Mouse (Mus musculus) brain, embryonic 18.5 days (tissue): ENCODE measurements at regions not wholly inside any gene's neighbourhood (a gene's known extent, or its start where the extent isn't known, plus 50 kb on each side); places are given as distances from the start of the nearest gene placed in this dataset.
"Not testable (repeated sequence)": the region's sequence is repeated elsewhere in the genome, so short reads cannot be mapped to it uniquely, and the experiment has no call there.

Experiments used
- DNase-seq: peaks from one replicate; pipeline ENCODE4 v3.0.0-alpha.2; 2012; ENCODE audit warnings: low read depth, low spot score

DNA sequence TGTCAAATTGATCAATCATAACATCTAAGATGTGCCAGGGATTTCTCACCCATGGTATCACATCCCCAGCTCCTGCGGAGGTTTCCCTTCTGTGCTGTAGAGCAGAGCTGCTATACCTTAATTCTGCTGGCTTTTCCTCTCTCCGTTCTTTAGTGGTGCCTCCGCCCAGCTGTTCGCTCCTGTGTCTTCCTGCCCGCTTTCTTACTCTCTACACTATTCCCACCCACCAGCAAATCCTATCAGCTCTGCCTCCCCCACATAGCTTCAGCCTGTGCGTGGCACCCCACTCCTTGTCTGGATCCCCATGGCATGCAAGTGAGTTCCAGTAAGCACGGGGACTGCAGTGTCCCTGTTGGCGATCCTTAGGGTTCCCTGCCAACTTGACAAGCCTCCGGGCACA, 204.0 kb upstream of the Hs6st1 start:
- DNase-seq: no peak

GRCm38 (mm10) chr1:35865263-35865662, 202.9 kb upstream of the Hs6st1 start:
- DNase-seq: no peak

DNA sequence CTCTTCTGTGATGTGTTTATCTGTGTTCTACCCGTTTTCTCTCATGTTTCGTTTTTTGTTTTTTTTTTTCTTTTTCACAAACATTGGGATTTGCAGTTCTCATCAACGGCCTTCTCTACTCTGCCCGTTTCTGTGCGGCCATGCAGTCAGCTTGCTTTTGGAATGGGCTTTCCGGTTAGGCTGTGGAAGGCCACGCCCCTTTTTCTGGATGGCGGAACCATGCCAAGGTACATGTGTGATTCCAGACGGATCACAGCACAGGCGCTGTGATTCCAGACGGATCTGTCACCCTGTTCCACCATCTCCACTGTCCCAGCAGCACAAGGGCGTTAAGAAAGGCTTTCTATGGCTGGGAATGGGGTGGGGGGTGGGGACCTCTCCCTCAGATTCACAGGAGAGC, 201.6 kb upstream of the Hs6st1 start:
- no peak for DNase-seq

- DNase-seq: peak; percentile 80
These were observed 198.6 kb upstream of the Hs6st1 start for GRCm38 (mm10) chr1:35869381-35870143.

DNA sequence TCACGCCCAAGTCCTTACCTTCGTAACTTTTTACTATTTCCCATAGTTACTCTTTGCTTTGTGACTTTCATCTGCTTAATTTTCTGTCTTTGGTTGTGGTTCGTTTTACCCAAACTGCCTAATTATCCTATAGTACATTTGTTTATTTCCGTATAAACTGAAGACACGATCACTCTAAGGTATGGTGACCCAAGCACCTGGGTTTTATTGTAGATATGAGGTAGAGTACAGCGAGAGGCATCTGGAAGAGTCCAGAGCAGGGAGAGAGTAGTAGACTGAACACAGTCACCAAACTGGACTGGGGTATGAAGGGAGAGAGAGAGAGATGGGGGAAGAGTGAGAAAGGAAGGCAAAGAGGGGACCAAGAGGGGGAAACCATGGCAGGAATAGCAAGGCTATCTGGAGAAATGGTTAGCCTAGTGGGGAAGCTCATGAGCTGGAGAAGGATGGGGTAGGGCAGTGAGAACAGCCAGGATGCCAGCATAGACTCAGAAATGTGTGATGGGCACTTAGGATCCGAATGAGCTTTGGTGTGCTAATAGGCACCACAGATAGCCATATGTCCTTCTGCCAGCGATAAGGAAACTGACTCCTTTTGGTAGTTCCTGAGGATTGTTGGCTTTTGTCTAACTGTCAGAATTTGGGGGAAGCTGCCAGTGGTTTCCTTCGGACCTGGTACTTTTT, 197.9 kb upstream of the Hs6st1 start:
- DNase-seq: no peak

DNA sequence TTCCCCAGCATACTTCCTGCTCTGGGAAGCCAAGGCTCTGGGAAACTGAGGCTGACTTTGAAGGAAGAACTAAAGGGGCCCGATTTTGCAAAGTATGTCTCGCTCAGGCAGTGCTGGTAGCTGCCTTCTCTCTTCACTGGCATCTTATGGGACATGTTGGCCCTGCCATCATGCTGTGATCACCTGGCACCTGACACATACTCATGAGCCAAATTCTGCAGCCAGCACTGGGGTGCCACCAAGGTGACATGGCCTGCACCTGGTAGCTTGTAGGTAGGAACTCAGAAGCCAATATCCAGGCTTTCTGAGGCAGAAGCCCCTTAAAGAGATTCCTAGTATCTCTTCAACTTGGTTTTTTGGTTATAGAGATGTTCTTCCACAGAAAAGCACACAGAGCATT, 195.2 kb upstream of the Hs6st1 start:
- no peak for DNase-seq

DNA sequence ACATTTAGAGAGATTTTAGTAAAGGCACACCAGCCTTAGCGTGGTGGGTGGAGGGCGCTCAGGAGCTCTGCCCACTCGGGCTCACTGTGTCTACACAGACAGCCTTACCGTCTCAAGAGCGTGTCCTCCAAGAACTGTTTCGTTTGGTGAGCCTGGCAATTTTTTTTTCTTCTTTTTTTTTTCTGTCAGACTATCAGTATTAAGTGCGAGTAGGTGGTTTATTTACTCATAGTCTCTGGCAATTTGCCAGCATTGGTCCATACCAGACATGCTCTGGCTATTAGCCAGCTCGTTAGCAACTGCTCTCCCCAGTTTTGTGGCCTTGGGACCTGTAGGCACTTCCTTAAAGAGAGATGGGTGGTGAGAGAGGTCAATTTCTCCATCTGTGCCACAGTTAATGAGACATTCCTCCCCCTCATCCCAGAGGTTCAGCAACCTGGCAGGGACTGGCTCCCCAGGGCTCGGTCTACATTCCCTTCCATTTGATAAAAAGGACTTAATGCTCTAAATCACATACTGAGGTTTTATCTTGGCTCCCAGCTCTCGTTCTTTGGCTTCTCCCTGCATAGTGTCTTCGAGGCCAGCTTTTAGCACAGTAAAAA, 192.9 kb upstream of the Hs6st1 start:
- DNase-seq: no peak

DNA sequence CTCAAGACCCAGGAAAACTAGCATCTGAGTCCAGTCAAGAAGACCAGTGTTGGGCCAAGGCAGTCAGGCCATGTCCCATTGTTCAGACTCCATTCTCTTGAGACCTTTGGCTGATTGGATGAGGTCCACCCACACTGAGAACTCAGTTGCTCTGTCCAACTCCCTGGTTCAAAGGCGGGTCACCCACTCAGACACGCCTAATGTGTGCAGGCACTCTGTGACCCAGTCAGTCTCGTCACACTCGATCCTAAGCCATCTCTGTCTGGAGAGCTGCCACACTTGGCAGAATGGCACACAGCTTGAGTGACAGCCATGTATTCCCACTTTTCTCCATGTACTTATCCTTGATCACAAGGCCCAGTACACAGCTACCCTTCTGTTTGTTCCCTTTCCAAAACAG, 189.8 kb upstream of the Hs6st1 start:
- no peak for DNase-seq

- peak; percentile 62 for DNase-seq
These were observed 188.7 kb upstream of the Hs6st1 start for GRCm38 (mm10) chr1:35879388-35880093.

- DNase-seq: no peak
These were observed 187.5 kb upstream of the Hs6st1 start for GRCm38 (mm10) chr1:35880562-35881265.

GRCm38 (mm10) chr1:35881521-35881920, 186.7 kb upstream of the Hs6st1 start:
- no peak for DNase-seq

GRCm38 (mm10) chr1:35882101-35882500, 186.1 kb upstream of the Hs6st1 start:
- DNase-seq: no peak

DNA sequence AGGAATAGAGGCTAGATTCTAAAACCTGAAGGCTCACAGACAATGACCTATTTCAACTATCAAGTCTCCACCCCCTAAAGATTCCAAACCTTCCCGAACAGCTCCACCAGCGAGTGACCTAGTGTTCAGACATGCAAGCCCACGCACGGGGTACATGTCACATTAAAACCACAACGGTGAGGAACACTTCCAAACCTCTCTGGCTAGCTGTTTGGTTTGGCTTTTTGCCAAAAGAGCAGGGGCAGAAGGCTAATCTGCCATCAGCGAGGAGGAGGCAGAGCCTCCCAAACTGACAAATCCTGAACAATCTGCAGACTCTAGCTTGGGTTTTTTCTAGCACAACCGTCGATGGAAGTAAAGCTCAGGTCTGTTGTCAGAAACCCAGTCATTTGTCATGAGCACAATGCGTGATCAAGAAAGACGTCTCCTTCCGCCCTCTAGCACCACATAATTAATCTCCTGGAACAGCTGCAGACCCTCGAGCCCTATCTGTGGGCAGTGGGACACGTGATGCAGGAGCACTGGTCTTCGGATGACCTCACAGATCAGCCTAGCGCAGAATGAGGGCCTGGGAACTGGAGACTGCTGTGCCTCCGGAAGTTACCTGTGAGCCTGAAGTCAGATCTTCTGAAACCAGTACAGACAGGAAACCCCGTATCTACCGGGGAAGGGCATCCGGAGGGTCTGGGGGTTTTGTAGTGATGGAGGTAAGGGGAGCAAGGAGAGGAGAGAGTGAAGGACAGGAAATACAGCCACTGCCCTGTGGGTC, 178.3 kb upstream of the Hs6st1 start:
- no peak for DNase-seq

DNA sequence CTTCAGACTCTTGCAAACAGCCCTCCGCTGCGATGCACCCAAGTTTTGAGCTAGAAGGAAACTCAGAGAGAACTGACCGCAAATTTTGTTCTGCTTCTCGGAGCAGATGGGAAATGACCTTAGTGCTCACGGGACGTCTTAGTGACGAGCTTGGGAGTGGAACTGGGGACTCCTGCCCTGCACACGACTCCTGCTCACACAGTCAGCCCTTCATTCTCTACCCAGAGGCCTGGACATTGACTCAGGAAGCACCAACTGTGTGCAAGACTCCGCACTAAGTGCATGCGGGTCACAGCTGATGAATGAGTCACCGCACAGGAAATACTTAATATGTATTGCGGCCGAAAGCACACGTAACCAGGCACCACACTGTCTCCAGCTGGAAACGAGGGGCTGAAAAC, 177.7 kb upstream of the Hs6st1 start:
- DNase-seq: no peak

DNA sequence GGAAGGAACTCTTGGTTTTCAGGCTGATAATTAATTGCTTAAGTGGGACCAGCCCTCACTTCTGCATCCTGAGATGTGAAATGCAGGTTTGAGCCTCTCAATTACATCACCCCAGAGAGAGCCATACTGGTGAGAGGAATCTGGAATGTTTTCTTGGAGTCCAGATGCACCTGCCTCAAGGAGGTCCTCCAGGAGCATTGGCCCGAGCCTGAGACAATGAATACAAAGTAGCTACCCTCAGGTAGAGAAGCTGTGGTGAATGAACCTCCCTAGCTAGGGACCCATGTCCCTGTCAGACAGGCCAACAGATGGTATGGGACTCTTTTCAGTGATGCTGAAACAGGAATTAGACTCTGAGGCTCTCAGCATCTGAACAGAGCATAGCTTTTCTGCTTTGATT, 168.7 kb upstream of the Hs6st1 start:
- DNase-seq: no peak

DNA sequence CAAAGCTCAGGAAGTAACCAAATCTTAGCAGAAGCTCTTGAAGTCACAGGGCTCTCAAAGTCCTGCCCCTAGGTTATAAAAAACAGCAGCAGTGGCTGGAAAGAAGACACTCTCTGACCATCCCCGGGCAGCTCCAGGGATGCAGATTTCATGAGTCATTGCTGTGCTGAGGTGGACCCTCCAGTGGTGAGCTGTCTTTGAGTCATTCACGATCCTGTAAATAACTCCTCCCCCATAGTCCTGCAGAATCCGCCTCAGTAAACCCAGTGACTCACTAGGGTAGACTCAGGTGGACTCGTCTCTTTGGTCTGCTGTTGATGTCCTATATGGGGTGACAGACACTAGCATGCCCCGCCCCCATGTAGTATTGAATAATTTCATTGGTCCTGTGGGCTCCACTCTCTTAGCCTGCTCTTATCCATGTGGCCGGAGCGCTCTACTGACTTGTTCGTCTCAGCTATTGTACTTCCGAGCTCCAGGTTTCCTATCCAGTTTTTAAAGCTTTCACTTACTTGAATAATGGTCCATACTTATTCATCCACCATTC, 164.1 kb upstream of the Hs6st1 start:
- no peak for DNase-seq

- DNase-seq: no peak
These were observed 154.6 kb upstream of the Hs6st1 start for GRCm38 (mm10) chr1:35913551-35913950.

- DNase-seq: not testable (repeated sequence)
These were observed 154.0 kb upstream of the Hs6st1 start for GRCm38 (mm10) chr1:35914175-35914574.

GRCm38 (mm10) chr1:35915526-35915925, 152.7 kb upstream of the Hs6st1 start:
- DNase-seq: no peak
